Mouse (Mus musculus) liver, embryonic 14.5 days (tissue): ENCODE data around the gene Ly75. TPM values are rescaled to one million over a fixed set of nuclear protein-coding genes. Genes with fewer than 3 reads are reported as not detected.

Experiments used
- ATAC-seq: fragments of 200-750 bp; cut with Nextera tagmentation; 2 replicates; pipeline ENCODE4 v1.8.0; 2017; ENCODE audit warnings: moderate number of reproducible peaks, mild to moderate bottlenecking, moderate library complexity; ENCODE audit not compliant: insufficient read depth
- DNase-seq, 3 experiments: peaks; one replicate each; pipeline ENCODE4 v3.0.0-alpha.2; 2012 to 2013; ENCODE audit warnings: low read depth in 3 of 3, low spot score in 3 of 3
- H3K27ac ChIP-seq: fragments of 300-500 bp; sonication (generic); 2 replicates; pipeline ENCODE4 v1.5.1; 2014; ENCODE audit warnings: moderate library complexity, mild to moderate bottlenecking, control low read depth, inconsistent platforms
- H3K27me3 ChIP-seq: fragments of 300-500 bp; sonication (generic); 2 replicates; pipeline ENCODE4 v1.6.1; 2014; ENCODE audit warnings: mild to moderate bottlenecking, low read length, moderate library complexity; ENCODE audit not compliant: control insufficient read depth, insufficient read depth
- H3K36me3 ChIP-seq: fragments of 300-500 bp; sonication (generic); replicated peaks from 2 replicates; pipeline ENCODE4 v1.6.1; 2014; ENCODE audit warnings: low read depth; ENCODE audit not compliant: control insufficient read depth, insufficient read depth
- H3K4me1 ChIP-seq, 2 experiments: fragments of 200-500 bp in 1 of 2; fragments of 300-500 bp in 1 of 2; sonication (generic) in 1 of 2; replicated peaks; 2 replicates each; pipeline ENCODE4 v1.6.1; 2012 to 2014; ENCODE audit warnings: antibody characterized with exemption in 1 of 2, inconsistent platforms in 1 of 2, low read length in 1 of 2; ENCODE audit not compliant: control insufficient read depth in 2 of 2, insufficient read depth in 2 of 2
- H3K4me2 ChIP-seq: fragments of 300-500 bp; sonication (generic); 2 replicates; pipeline ENCODE4 v1.6.1; 2014; ENCODE audit warnings: low read depth, mild to moderate bottlenecking, control low read depth, moderate library complexity
- H3K4me3 ChIP-seq, 2 experiments: fragments of 200-500 bp in 1 of 2; fragments of 300-500 bp in 1 of 2; sonication (generic) in 1 of 2; 2 replicates each; pipeline ENCODE4 v1.5.1; 2012 to 2014; ENCODE audit warnings: low read depth in 2 of 2, low read length in 2 of 2, mild to moderate bottlenecking in 2 of 2, control low read depth in 1 of 2, inconsistent platforms in 1 of 2, moderate library complexity in 1 of 2; ENCODE audit not compliant: insufficient read depth in 1 of 2
- H3K9ac ChIP-seq: fragments of 300-500 bp; sonication (generic); replicated peaks from 2 replicates; pipeline ENCODE4 v1.6.1; 2014; ENCODE audit warnings: mild to moderate bottlenecking, control low read depth, moderate library complexity
- H3K9me3 ChIP-seq: fragments of 300-500 bp; sonication (generic); 2 replicates; pipeline ENCODE4 v1.6.1; 2016; ENCODE audit warnings: low read length, mixed read lengths; ENCODE audit not compliant: control insufficient read depth
- CTCF ChIP-seq: IDR thresholded peaks from 2 replicates; pipeline ENCODE4 v1.5.1; 2016; ENCODE audit warnings: antibody characterized with exemption, low read depth, control low read depth
- EP300 ChIP-seq: IDR thresholded peaks from 2 replicates; pipeline ENCODE4 v1.6.1; 2016; ENCODE audit warnings: antibody characterized with exemption, low read depth
- WGBS: fragments of 180-500 bp; shearing (Covaris S2); extraction: QIAGEN DNeasy Blood & Tissue Kit; methylation state at CpG from one replicate; pipeline ENCODE4 v1.1.7; 2014; ENCODE audit not compliant: insufficient replicate concordance; 5-methylcytosine and 5-hydroxymethylcytosine counted together
- polyA plus RNA-seq, 2 experiments: library from polyadenylated mRNA; depleted of rRNA in 1 of 2; stranded (reverse) in 1 of 2; unstranded in 1 of 2; fragments of >200 nt; fragmentation: Nextera tagmentation in 1 of 2; extraction: Ambion mirVana in 1 of 2; gene quantifications; 2 replicates each; pipeline versions ENCODE4 v1.2.1 to v1.2.3; 2012 to 2014

The Ly75 gene
- polyA plus RNA-seq, 2 experiments, result 2.0 to 2.6 TPM

- H3K4me2 ChIP-seq, result no peak overlapping the region
- TF ChIP-seq CTCF, result no peak
- no peak for TF ChIP-seq EP300
- 83% methylated on average over 4 of the region's 4 CpGs for WGBS
These were observed 79.3 kb downstream of the Ly75 start for GRCm38 (mm10) chr2:60303796-60304195.

GRCm38 (mm10) chr2:60299323-60299722, 83.8 kb downstream of the Ly75 start:
- Histone ChIP-seq H3K27me3 (no peaks in the 10 kb centered on the region), H3K9ac (no peak overlapping the region), H3K36me3 (no peaks in the 10 kb centered on the region), H3K4me2 (no peak overlapping the region), H3K4me3 (no peak overlapping the region), H3K4me1 (no peaks in the 10 kb centered on the region), H3K27ac (no peak overlapping the region), H3K9me3 (no peaks in the 10 kb centered on the region)
- ATAC-seq (no peak), DNase-seq (no peak)
- 52% methylated on average over 2 of the region's 2 CpGs for WGBS
- TF ChIP-seq CTCF, result no peak
- no peak for TF ChIP-seq EP300

More at GRCm38 (mm10) chr2:60303796-60304195, 79.3 kb downstream of the Ly75 start:
- Histone ChIP-seq H3K9me3 (no peaks in the 10 kb centered on the region), H3K4me1 (no peaks in the 10 kb centered on the region), H3K27me3 (no peaks in the 10 kb centered on the region), H3K9ac (no peak overlapping the region), H3K4me3 (no peak overlapping the region), H3K36me3 (no peaks in the 10 kb centered on the region), H3K27ac (no peak overlapping the region)
- ATAC-seq (no peak), DNase-seq (no peak)

- Histone ChIP-seq H3K27ac (no peak overlapping the region), H3K4me1 (no peaks in the 10 kb centered on the region), H3K4me2 (no peak overlapping the region), H3K36me3 (no peaks in the 10 kb centered on the region), H3K9me3 (no peaks in the 10 kb centered on the region), H3K27me3 (no peaks in the 10 kb centered on the region), H3K9ac (no peak overlapping the region), H3K4me3 (no peak overlapping the region)
- 28% methylated on average over 3 of the region's 3 CpGs for WGBS
- no peak for DNase-seq
- ATAC-seq, result no peak
- no peak for TF ChIP-seq EP300
- TF ChIP-seq CTCF, result no peak
These were observed 84.8 kb downstream of the Ly75 start for GRCm38 (mm10) chr2:60298266-60298665.

GRCm38 (mm10) chr2:60291381-60291780, 91.7 kb downstream of the Ly75 start:
- Histone ChIP-seq H3K27me3 (no peaks in the 10 kb centered on the region), H3K27ac (no peak overlapping the region), H3K36me3 (no peaks in the 10 kb centered on the region), H3K4me3 (no peak overlapping the region), H3K4me1 (no peaks in the 10 kb centered on the region; a peak in 1 of 4 replicates), H3K4me2 (no peak overlapping the region), H3K9ac (no peak overlapping the region), H3K9me3 (no peaks in the 10 kb centered on the region)
- ATAC-seq (no peak), DNase-seq (no peak)
- no peak for TF ChIP-seq CTCF
- no peak for TF ChIP-seq EP300
- WGBS, result 62% methylated on average over 4 of the region's 4 CpGs

GRCm38 (mm10) chr2:60289451-60289850, 93.7 kb downstream of the Ly75 start:
- Histone ChIP-seq H3K9me3 (no peaks in the 10 kb centered on the region), H3K9ac (no peak overlapping the region), H3K4me3 (no peak overlapping the region), H3K4me1 (no peaks in the 10 kb centered on the region; a peak in 1 of 4 replicates), H3K27ac (no peak overlapping the region), H3K36me3 (no peaks in the 10 kb centered on the region), H3K27me3 (peaks cover 4% of the 10 kb centered on the region; the same call in 1 of the 2 replicates), H3K4me2 (no peak overlapping the region)
- 48% methylated on average over 1 of the region's 1 CpGs for WGBS
- no peak for TF ChIP-seq EP300
- no peak for TF ChIP-seq CTCF
- DNase-seq (no peak), ATAC-seq (no peak)
